Mouse (Mus musculus): Measurements from ENCODE around the gene Srgap2. TPM values are rescaled to one million over a fixed set of nuclear protein-coding genes. Genes with fewer than 3 reads are reported as not detected.

Gene Srgap2
- total RNA-seq, 2 experiments from 2014 or later = 22.6 to 22.9 TPM

DNA sequence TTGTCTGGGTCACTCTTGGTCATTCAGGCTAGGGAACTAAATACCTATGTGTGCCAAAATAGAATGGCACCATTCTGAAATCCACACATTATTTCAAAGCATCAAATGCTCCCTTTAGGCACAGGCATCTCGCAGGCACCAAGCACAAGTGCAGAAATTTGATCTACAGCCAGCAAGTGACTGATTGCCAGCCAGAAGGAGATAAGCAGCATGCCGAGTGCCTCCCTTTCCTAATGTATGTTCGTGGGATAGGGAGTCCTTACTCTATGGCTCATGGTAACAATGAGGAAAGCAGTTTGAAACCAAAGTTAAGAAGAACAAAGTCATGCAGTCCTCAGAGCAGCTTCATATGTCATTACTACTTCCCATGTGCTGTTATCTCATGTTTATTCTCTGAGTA lies 107.8 kb downstream of the Srgap2 start:
- no peak for DNase-seq (ENCODE audit: low spot score in 2 of 2)

DNA sequence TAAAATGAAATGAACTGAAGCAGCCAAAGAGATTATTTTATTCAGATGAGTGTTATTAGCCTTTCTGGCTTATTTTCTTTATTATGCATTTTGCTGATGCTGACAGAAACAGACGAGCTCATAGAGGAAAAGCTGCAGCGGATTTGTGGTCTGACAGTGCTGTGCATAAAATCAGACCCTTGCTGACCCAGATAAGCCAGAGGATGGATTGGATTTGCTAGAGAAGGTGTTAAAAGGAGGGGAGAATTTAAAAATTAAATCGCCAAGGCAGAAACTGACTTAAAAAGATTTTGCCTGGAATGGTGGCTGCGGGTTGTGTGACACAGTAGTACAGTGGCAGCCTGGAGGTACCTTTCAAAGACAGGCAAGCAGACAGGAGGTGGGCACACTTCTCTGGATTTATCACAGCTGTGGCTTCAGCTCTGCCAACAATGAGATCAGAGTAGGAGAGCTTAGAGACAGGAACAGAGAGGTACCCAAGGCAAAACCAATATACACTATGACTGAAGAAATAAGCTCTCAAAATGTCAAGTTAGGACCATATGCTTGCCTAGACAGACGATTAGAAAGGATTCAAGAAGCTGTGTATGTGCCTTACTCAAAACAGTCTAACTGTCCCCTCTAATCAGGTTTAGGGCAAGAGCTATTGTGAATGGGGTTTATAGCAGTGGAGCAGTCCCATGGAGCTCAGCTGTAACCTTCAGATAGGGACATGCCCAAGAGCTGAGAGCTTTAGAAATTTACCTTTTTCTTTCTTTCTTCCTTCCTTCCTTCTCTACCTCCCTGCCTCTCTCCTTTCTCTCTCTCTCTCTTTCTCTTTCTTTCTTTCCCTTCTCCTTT lies 109.1 kb downstream of the Srgap2 start:
- DNase-seq (ENCODE audit: low spot score in 2 of 2) = no peak

DNA sequence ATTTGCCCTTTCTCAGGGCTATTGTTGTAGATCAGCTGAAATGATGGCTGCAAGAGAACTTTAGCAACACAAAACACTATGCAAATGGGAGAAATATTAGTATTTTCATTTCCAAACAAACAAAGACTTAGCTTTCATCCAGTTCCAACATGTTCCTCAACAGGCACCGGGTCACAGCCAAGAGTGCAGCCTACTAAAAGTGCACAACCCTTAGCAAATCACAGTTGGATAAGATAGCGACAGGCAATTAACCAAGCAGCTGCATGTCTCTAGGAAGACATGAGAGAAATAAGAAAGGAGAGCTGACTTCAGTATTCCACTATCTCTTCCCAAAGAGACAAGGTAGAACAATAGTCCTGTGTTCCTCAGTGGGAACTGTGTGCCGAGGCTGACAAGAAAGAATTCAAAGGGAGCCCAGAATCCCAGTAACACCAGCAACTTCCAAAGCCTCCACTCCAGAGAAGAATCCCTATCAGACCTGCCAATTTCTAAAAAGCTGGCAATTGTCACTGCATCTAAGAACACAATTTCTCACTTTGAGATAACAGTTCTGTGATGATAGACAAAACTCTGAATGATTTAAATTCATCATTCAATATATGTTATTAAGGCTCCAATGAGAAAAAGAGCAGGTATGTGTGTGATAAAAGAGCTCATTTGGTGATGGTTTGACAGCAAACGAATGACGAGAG lies 109.9 kb downstream of the Srgap2 start:
- no peak for DNase-seq (ENCODE audit: low spot score in 2 of 2)

DNA sequence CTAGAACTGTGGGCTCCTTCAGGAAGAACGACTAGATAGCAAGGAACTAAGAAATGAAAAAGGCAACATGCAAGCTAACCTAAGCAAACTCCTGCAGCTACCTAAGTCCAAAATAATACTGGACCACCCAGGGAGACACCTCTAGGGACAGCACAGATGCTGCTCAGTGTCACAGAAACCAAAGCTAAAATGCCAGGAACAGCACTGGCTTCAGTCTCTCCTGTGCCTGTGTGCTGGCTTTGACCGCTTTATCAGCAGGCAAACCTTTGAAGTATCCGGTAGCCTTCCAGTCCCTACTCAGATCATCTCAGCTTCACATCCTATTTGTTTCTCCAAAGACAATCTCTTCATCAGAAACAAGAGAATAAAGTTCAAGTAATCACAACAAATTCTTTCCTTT lies 123.6 kb downstream of the Srgap2 start:
- DNase-seq (ENCODE audit: low spot score in 2 of 2) = no peak

DNA sequence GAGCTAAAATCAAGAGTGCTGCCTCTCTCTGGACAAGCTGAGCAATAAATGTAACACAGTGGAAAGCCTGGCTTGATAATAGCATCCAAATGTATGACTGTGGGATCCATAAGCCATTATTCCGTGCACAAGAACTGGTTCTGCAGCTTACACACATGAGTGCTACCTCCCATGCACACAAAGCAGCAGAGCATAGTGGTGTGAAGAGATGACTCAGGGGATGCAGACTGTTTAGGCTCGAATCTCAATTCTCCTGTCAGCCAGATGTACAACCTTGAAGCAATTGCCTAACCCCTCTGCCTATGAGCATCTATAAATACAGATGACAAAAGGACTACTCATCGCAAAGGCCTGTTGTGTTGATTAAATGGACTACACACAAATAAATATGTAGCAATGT lies 126.3 kb downstream of the Srgap2 start:
- DNase-seq (ENCODE audit: low spot score in 2 of 2) = no peak

DNA sequence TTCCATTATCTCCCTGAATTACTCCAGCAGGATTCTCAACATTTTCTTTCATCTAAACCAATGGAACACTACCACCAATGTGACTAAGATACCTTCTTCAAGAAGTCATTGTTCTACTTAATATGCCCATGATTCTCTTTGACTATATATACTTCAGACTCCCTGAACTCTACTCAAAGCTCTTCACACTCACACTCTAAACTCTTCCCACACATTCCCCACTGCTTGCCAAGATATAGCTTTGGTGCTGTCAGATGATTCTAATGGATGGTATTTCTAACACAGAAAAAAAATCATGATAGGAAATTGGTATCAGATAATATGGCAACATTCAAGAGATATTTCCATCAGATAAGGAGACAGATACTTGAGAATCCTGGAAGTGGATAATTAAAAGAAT lies 129.0 kb downstream of the Srgap2 start:
- no peak for DNase-seq (ENCODE audit: low spot score in 2 of 2)

DNA sequence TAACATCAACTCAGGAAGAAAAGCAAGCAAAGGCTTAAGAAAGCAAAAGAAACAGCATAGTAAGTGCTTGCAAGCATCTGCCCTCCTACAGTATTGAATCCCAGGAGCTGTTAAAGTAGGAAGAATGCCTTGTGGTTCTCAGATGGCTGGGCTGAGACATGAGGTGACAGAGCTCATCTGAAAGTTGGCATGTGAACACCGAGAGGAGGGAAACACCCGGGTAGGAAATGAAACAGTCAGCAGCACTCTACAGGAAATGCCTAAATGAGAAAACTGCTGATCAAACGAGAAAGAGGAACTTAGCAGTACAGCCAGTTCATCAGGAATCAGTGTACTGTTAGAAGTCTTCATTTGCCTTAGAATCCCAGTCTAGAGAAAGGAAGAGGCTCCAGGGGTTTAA lies 142.7 kb downstream of the Srgap2 start:
- no peak for DNase-seq (ENCODE audit: low spot score in 2 of 2)

DNA sequence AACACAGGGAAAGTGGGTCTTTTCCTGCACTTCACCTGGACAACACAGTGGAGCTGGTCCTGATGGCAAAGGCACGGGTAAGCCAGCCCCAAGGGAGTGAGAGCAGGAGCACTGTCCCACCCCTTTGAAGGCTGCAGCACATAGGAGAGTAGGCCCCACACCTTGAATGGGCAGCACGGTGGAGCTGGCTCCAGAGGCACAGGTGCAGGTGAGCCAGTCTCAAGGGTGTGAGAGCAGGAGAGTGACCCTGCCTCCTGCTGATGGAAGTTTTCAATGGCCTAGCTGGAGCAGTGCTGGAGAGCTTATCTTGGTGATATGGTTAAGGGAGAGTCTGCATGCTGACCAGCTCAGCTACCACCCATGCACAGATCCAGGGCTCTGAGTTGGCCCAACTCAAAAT lies 145.0 kb downstream of the Srgap2 start:
- DNase-seq (ENCODE audit: low spot score in 2 of 2) = no peak

DNA sequence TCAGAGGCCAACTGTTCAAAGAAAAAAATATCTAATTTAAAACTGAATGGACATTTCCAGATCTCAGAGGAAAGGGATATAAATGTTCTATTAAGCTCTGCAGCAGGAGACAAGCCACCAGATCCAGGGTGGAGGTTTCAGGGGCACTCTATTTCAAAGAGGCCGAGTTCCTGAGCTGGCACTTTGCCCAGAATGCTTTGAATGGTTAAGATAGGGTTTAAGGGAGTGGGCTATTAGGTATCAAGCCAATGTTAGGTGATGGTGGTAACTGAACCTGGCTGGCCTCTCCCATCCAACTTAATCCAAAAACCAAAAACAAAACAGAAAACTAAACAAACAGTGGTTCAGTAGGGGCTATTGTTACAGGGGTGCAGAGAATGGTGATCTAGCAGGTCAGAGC lies 146.9 kb downstream of the Srgap2 start:
- DNase-seq (ENCODE audit: low spot score in 2 of 2) = no peak

DNA sequence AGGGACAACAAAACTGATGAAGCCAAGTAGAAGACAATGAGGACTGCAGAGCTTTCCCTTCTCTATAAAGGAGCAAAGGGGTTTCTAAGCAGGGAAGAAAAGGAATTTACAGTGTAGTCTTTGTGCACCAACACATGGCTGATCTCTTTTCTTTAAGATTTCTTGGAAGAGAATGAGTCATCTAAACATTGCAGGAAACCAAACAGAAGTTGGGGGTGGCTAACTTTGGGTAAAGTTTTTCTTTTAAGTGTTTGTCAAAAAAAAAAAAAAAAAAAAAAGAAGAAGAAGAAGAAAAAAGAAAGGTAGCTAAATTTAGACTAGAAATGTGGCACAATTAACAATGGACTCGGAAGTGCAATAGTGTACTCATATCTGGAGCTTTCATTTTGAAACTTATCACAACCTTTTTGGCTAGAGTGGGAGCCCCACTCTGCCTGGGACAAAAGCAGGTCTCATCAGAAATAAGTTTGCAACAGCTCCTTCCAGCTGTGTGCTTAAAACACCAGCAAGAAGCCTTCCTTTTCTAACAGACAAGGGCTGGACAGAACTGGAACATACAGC lies 148.2 kb downstream of the Srgap2 start:
- no peak for DNase-seq (ENCODE audit: low spot score in 2 of 2)

DNA sequence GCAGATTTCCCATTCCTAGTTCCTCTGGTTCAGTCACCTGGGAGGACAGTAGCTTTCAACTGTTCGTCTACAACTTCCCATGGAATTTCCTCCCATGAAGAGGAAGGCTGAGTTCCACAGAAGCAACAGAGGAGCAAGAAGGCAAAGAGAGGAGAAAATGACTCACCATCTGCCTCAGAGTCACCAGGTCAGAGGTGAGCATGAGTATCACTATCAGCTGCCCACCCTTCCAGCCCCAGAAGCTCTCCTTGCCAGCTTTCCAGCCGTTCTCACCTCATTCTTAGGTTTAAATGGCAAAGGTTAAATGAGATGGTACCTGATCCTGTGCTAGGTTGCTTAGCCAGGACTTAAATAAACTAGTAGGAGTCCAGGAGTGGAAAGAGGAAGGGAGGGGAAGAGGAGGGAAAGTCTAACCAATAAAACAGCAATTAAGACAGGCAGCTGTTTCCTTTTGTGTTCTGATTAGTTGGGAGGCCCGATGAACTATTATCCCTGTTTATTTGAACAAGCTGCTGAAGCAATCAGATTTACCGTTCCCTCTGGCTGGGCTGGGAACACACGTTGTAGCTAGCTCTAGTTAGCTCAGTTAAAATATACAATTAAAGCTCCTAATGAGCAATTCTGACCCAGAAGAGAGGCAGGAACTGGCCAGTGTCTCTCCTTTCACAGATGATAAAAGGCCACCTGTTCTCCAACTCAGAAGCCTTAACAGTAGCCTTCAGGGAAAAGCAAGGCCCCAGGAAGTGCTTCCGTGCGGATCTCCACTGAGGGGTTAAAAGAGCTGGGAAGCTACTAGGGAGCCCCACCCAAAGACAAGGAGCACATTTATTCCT lies 148.9 kb downstream of the Srgap2 start:
- DNase-seq (ENCODE audit: low spot score in 2 of 2) = no peak

DNA sequence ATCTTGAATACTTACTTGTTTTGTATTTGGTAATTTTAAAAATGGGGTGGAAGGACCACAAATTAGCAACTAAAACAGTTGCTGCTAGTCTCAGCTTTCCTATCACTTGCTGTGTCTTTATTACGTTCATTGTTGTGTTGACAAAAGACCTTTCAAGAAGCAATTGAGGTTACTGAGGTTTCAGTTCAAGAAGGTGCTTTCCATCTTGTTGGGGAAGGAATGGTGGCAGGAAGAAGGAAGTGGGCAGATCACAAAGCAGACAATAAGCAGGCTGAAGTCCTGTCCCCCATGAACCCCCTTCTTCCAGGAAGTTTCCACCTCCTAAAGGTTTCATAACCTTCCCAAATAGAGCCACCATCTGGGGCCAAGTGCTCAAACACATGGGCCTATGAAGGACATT lies 161.3 kb downstream of the Srgap2 start:
- no peak for DNase-seq (ENCODE audit: low spot score in 2 of 2)

DNA sequence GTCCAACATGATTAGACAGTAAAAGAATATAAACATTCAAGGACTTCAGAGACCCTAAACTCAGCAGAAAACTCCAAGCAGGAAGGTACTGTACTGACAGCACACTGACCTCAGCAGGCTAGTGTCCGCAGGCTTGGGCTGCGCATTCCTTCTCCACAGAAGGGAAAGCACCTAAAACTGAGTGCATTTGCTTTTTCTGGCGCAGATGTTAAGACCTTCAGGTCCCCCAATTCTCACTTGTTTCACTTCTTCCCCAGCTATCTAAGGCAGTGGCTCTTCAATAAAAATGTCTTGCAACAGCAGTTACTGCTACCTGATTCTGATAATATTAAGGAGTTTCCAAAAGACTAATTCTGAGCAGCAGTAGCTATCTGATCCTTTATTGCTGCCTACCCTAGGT lies 162.7 kb downstream of the Srgap2 start:
- no peak for DNase-seq (ENCODE audit: low spot score in 2 of 2)

DNA sequence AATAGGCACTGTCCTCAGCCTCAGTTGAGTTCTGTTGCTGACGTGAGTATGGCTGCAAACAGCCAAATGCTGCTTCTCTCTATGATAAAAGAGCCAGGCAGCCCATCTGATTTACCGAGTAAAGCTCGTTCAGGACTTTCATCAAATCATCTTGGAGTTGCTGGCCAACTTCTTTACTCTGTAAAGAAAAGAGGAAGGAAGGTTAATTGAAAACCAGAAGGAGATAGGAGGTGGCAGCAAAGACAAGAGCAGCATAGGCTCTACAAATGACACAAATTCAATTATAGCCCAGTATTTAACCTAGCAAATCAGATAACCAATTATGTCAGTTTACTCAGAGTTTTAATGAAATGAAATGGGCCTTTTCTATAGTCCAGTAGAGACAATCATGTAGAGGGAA lies 163.3 kb downstream of the Srgap2 start:
- DNase-seq (ENCODE audit: low spot score in 2 of 2) = no peak

DNA sequence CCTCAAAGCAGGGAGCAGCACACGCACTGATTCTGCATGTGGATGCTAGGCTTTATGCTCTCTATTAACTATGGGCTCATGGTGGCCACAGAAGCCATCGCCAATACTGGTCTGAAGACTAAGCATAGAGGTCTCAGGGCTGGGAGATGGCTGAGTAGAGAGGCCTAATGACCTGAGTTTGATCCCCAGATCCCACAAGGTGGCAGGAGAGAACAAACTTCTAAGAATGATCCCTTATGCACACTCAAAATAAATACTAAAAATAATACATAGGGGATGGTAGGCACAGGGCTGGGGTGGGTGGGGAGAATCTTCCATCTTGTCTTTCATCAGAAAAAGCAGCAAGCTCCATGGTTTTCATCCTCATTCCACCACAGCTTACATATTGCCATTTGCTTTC lies 165.1 kb downstream of the Srgap2 start:
- no peak for DNase-seq (ENCODE audit: low spot score in 2 of 2)

DNA sequence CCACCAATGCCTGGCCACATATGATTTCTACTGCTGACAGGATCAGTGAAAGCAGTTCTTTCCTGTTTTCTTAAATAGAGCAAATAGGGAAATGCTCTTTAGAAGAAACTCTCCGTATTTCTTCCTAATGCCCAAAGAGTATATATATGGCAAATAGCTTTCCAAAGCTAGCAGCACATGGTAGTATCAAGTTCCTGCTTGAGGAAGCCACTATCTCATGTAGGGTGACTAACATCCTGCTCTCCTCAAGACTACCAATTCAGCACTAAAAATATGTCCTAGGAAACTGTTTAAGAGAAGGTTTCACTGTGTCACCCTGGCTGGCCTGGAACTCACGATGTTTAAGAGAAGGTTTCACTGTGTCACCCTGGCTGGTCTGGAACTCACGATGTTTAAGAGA lies 166.4 kb downstream of the Srgap2 start:
- no peak for DNase-seq (ENCODE audit: low spot score in 2 of 2)

DNA sequence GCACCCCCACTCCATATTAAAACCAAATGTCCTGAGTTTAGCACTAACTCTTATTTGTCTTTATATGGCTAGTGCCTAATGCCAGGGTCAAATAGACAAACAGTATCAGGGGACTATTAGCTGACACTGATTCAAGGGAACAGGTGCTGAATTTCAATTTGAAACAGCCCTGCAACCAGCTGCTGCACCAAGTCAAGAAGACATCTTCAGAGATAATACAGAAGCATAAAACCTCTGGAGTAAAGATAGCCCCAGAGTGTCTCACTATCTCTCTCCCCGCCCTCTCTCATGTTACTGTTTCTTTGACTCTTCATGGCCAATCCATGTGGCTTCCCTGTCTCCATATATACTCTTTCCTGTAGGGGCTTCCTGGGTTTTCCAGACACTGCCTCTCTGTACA lies 167.5 kb downstream of the Srgap2 start:
- no peak for DNase-seq (ENCODE audit: low spot score in 2 of 2)

DNA sequence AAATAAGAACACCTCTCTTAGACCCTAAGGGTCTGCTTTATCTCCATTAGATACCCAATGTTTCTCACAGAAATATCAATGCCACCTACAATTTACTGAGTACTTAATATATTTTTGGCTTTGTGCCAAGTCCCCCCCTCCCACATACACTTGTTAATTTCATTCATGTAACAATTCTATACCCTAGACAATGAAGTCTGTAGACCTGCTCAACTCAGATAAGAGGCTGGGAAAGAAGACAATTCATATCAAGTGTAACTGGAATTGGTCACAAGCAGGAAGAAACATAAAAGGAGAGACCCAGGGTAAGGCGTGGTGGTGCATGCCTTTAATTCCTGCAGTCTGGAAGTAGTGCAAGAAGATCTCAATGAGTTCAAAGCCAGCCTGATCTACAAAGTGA lies 169.9 kb downstream of the Srgap2 start:
- DNase-seq (ENCODE audit: low spot score in 2 of 2) = no peak

DNA sequence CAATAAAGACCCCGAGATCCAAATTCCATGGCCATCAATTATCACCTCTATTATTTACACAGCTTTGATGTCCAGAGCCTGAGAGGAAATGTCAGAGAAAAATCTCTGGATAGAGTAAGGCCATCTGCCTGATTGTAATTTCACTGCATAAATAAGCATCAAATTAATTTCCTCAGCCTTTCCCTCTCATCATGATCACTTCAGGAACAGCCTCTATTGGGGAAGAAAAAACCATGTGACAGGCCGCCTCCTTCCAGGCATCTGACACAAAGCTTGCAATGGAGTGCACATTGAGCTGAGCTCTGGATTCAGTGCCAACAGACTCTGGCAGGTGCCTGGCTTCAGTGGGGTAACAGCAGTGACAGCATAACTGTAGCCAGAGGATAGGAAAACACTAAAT lies 175.7 kb downstream of the Srgap2 start:
- DNase-seq (ENCODE audit: low spot score in 2 of 2) = no peak

DNA sequence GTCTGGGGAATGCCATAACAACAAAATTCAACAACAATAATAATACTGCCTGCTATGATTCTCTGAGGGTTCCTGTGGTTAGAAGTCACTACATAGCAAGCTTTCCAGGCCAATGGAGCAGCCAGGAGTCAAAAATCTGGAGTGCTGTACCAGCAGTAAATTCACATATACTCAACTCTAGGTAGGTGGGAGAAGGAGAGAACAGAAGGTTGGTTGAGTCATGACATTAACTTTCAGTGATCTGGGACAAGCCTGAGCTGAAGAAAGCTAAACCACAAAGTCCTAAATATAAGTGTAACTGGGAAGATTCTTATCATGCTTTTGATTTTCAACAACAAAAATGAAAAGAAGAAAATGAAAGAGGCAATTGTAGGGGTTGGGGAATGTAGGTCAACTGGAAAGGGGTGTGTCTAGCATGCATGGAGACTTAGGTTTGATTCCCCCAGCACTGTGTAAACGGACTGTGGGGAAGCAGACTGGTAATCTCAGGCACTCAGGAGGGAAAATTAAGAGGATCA lies 177.1 kb downstream of the Srgap2 start:
- DNase-seq (ENCODE audit: low spot score in 2 of 2) = no peak

DNA sequence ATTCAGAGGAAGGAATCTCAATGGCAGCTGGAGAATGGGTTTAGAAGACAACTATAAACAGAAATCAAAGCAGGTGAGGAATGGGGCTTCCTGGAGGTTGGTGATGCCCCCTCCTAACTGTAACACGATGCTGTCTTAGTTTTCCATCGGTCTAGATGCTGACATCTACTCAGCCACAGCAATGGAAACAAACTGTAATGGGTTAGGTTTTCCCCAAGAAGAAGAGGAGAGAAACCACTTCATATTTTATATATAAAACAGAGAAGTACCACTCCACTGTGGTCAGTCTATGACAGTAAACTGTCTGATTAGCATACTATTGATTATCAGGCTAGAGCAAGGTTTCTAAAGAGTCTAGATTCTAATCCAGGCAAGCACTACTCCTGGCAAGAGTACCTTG lies 179.4 kb downstream of the Srgap2 start:
- DNase-seq (ENCODE audit: low spot score in 2 of 2) = no peak

Data from adrenal gland, adult 18-20 months (tissue).